Mouse (Mus musculus) bone marrow macrophage, adult 2 months (primary cell): ENCODE data around the gene Dst.

Experiments used
- CTCF ChIP-seq: IDR thresholded peaks from 2 replicates; pipeline ENCODE4 v1.5.1; 2012; ENCODE audit warnings: low read depth, mild to moderate bottlenecking, low read length, moderate library complexity
- POLR2A ChIP-seq: IDR thresholded peaks from 2 replicates; pipeline ENCODE4 v1.6.1; 2012; ENCODE audit warnings: mild to moderate bottlenecking, low read depth, low read length, borderline replicate concordance

DNA sequence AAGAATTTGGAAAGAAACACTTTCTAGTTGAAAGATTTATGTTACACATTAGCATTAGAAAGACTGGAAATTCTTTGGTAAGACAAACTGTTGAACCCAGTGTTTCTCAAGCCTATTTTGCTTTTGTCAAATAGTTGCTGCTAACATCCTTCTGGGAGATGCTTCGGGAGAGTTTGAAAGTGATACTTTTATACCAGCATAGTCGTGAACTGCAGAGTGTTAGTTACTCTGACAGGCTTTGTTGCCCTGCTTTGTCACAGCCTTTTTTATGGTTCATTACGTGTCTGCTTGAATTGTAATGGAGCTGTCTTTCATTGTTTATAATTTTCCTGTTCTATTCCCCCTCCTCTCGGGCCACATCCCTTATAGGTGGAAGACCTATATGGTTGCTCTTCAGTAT lies 192.4 kb downstream of the Dst start:
- no peak for TF ChIP-seq POLR2A
- TF ChIP-seq CTCF: no peak
